Mouse (Mus musculus): ENCODE results near the gene Cep85l. TPM values are rescaled to one million over a fixed set of nuclear protein-coding genes. Genes with fewer than 3 reads are reported as not detected.

The Cep85l gene
- polyA plus RNA-seq, 1 experiment = 7.5 TPM

DNA sequence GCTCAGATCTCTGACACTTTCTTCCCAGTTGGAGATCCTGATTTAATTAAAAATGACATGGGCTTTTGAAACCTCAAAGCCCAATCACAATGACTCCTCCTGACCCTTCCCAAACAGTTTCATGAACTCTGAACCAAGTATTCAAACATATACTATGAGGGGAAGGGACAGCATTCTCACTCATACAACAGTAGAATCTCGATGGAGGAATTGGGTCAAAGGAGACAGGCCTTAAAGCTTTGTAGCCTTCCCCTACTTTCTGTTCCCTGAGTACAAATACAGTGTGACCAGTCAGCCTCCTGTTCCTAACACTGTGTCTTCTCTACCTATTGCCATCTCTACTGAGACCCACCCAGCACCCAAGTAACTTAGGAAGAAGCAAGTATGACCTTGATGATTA, 117.7 kb downstream of the Cep85l start:
- no peak for DNase-seq
- no peak overlapping the region for H3K4me3 ChIP-seq (replicated peaks; ENCODE audit: extremely low read depth, low read depth, low read length)
- 78% methylated on average over 1 of the region's 1 CpGs for WGBS
- no peaks in the 10 kb centered on the region for H3K4me1 ChIP-seq (ENCODE audit: control insufficient read depth, insufficient read depth, low read length)
- TF ChIP-seq POLR2A (IDR thresholded peaks at IDR 0.05; ENCODE audit: borderline replicate concordance, extremely low read depth, low read depth, low read length) (no peak), CTCF (IDR thresholded peaks at IDR 0.05; ENCODE audit: insufficient read depth, low read length) (no peak)

DNA sequence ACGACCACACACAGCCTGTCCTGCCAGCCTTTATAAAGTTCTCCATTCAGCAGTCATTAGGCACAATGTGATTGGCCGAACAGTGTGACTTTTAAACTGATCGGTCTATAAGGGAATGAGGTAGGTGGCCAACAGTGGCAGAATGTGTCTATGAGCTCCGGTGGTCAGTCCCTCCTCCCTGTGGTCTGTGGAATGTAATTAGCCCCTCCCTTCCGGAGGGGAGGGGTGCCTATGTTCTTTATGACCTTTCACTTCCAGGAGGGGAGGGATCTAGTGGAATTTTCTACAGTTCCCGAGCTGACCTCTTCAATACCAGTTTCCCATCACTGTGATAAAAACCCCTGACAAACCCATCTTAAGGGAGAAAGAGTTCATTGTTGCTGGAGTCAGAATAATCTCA, 144.4 kb downstream of the Cep85l start:
- TF ChIP-seq POLR2A (IDR thresholded peaks at IDR 0.05; ENCODE audit: borderline replicate concordance, extremely low read depth, low read depth, low read length) (no peak), CTCF (IDR thresholded peaks at IDR 0.05; ENCODE audit: insufficient read depth, low read length) (no peak)
- 67% methylated on average over 6 of the region's 6 CpGs for WGBS
- Histone ChIP-seq H3K4me1 (ENCODE audit: control insufficient read depth, insufficient read depth, low read length) (no peaks in the 10 kb centered on the region), H3K4me3 (replicated peaks; ENCODE audit: extremely low read depth, low read depth, low read length) (no peak overlapping the region)
- DNase-seq = no peak

DNA sequence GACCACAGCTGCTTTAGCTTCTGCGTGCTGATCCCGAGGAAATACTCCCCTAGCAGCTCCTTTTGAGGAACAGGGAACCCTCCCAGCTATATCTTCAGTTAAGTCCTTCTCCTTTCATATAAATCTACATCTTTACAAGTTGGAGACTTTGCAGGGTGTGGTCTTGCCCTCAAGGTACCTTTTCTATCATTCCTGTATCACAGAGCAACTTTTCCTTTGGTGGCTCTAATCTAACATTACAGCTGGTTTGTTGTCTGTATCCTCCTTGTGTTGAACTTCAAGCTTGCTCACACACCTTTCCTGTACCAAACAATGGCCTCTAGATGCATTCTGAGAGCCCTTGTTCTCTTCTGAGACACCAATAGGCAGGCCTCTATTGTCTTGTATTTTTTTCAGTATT, 145.1 kb downstream of the Cep85l start:
- DNase-seq = no peak
- TF ChIP-seq CTCF (IDR thresholded peaks at IDR 0.05; ENCODE audit: insufficient read depth, low read length) = no peak
- TF ChIP-seq POLR2A (IDR thresholded peaks at IDR 0.05; ENCODE audit: borderline replicate concordance, extremely low read depth, low read depth, low read length) = no peak
- 91% methylated on average over 2 of the region's 2 CpGs for WGBS

DNA sequence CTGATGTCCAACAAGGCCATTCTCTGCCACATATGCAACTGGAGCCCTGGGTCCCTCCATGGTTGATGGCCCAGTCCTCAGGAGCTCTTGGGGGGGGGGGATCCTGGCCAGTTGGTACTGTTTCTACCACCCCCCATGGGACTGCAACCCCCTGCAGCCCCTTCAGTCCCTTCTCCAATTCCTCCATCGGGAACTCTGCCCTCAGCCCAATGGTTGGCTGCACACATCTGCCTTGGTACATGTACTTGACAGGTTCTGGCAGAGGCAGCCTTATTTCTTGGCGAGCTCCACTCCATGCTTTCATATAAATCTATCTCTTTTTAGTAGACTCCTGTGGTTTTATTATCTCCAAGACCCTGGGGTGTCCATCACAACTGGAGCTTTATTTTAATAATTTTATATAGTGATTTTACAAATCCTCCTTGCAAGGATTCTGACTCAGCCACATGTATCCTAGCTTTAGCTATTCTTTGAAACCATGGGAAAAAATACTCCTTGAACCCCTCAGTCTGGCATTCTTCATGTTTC, 145.6 kb downstream of the Cep85l start:
- Histone ChIP-seq H3K4me3 (replicated peaks; ENCODE audit: extremely low read depth, low read depth, low read length) (no peak overlapping the region), H3K4me1 (ENCODE audit: control insufficient read depth, insufficient read depth, low read length) (no peaks in the 10 kb centered on the region)
- DNase-seq = no peak
- no peak for TF ChIP-seq CTCF (IDR thresholded peaks at IDR 0.05; ENCODE audit: insufficient read depth, low read length)
- TF ChIP-seq POLR2A (IDR thresholded peaks at IDR 0.05; ENCODE audit: borderline replicate concordance, extremely low read depth, low read depth, low read length) = no peak
- WGBS = 73% methylated on average over 2 of the region's 2 CpGs

More for the DNA sequence above, 145.1 kb downstream of the Cep85l start:
- no peak overlapping the region for H3K4me3 ChIP-seq (replicated peaks; ENCODE audit: extremely low read depth, low read depth, low read length)
- no peaks in the 10 kb centered on the region for H3K4me1 ChIP-seq (ENCODE audit: control insufficient read depth, insufficient read depth, low read length)

DNA sequence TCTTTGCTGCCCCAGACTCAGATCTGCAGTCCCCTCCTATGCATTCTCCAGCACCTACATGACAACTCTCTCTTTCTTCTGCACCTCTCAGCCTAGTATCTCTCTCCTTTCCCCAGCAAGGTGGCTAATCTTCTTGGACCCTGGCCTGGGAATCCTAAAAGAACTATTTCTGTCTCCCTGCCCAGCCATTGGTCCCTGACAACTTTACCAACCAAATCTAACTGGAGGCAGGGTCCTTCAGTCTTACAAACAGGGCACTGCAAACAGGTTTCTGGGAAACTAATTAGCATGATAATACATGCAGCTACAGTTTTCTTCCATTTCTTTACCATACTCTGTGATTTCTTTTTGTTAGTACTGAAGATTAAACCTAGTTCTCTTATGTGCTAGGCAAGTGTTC, 148.9 kb downstream of the Cep85l start:
- no peak overlapping the region for H3K4me3 ChIP-seq (replicated peaks; ENCODE audit: extremely low read depth, low read depth, low read length)
- DNase-seq = no peak
- H3K4me1 ChIP-seq (ENCODE audit: control insufficient read depth, insufficient read depth, low read length) = no peaks in the 10 kb centered on the region
- TF ChIP-seq POLR2A (IDR thresholded peaks at IDR 0.05; ENCODE audit: borderline replicate concordance, extremely low read depth, low read depth, low read length) = no peak
- no peak for TF ChIP-seq CTCF (IDR thresholded peaks at IDR 0.05; ENCODE audit: insufficient read depth, low read length)

DNA sequence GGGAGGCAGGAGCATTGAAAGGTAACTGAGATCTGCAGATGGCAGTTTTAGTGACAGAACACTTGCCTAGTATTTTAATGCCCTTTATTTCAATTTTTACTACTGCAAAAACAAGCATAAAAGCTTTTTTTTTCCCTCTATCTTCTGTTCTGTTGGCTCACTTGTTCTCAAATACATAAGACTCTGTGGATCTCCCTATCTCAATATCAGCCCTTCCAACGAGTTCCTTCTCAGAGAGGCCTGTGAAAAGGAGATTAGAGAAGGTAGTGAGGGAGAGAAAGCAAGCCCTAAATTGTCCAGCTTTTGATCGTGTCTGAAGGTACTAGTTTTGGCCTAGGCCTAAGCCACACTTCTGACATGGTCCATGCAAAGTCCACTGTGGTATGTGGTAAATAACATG, 150.6 kb downstream of the Cep85l start:
- no peak for TF ChIP-seq POLR2A (IDR thresholded peaks at IDR 0.05; ENCODE audit: borderline replicate concordance, extremely low read depth, low read depth, low read length)
- TF ChIP-seq CTCF (IDR thresholded peaks at IDR 0.05; ENCODE audit: insufficient read depth, low read length) = no peak
- Histone ChIP-seq H3K4me3 (replicated peaks; ENCODE audit: extremely low read depth, low read depth, low read length) (no peak overlapping the region), H3K4me1 (ENCODE audit: control insufficient read depth, insufficient read depth, low read length) (no peaks in the 10 kb centered on the region)
- 65% methylated on average over 2 of the region's 2 CpGs for WGBS
- no peak for DNase-seq

Other genes starting within 250 kb of the Cep85l start
- 20.8 and 34.4 TPM in 2 replicates for gene Pln, start 42.3 kb downstream of the Cep85l start, polyA plus RNA-seq (2012; rRNA removed)
- gene Asf1a, start 216.8 kb upstream of the Cep85l start, polyA plus RNA-seq (2012; rRNA removed) = 4.0 and 5.1 TPM in 2 replicates

Measured in lung, adult 2 months (tissue).